Mouse (Mus musculus): ENCODE data around the gene Adora1. TPM values are rescaled to one million over a fixed set of nuclear protein-coding genes. Genes with fewer than 3 reads are reported as not detected.

Gene Adora1
- total RNA-seq, 2 experiments from 2014 or later, result not detected

DNA sequence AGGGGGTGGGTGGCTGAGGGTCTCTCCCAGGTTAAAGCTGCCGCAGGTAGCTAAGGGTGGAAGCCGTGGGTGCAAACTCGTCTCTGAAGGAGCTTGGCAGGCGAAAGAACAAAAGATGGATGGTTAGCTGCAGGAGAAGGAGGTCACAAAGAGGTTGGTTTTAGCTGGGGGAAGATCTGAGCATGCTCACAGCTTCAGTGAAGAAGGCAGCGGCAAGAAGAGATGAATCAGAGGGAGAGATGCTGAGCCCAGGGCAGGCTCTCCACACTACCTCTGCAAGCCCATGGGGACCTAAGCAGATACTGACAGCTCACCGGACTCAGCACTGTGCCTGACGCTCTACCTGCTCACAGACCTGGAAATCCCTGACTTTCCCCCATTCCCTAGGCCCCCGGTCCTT is 6.1 kb upstream of the Adora1 start:
- no peak for ATAC-seq (replicated peaks; ENCODE audit: poor library complexity, severe bottlenecking)

DNA sequence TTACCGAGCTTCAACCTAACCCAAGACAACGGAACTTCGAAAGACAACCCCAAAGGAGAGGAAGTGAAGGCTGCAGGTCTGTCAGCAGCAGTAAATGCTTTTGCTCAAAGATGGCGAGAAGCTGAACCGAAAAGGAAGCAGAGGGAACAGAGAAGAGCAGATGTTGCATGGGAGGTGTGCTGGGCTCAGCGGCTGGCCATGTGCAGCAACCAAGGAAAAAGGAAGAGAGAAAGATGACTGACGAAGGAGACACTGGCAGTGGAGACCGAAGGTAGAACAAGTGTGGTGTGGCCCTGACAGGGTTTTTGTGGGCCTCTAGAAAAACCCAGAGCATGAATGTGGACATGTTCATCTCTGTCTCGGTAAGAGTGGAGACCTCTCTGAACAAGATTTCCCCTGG is 5.5 kb upstream of the Adora1 start:
- no peak for ATAC-seq (replicated peaks; ENCODE audit: poor library complexity, severe bottlenecking)

DNA sequence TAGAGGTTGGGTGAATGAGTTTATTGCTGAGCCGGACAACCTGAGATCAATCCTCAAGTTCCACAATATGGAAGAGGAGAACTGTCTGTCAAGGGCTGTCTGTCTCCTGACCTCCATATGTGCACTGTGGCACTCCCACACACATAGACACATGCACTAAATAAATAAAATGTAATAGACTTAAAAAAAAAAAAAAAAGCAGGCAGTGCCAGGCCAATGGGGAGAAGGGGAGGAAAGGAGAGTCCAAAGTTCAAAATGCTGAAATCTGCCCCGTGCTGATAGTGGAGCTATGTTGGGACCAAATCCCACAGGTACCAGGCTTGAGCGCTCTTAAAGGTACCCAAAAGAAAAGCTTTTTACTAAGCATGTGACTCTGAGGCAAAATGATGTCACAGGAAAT is 2.2 kb upstream of the Adora1 start:
- ATAC-seq (replicated peaks; ENCODE audit: poor library complexity, severe bottlenecking), result no peak

DNA sequence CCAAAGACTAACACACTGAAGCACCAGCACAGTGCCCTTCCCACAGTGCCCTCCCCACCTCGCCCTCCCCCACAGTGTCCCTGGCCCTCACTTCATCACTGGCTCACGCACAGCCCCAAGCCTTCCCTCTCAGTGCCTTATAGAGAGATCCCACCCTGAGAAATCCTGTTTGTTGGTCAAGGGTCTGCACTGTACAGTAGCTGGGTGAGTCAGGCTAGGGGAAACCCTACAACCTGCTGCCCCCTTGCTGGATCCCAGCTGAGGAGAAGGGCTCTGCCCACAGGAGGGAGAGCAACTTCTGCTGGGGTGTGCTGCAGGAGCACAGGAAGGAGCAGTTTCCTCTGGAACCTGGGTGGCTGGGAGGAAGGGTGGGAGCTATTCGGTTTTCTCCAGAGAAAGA is 911 bp upstream of the Adora1 start:
- no peak for ATAC-seq (replicated peaks; ENCODE audit: poor library complexity, severe bottlenecking)

DNA sequence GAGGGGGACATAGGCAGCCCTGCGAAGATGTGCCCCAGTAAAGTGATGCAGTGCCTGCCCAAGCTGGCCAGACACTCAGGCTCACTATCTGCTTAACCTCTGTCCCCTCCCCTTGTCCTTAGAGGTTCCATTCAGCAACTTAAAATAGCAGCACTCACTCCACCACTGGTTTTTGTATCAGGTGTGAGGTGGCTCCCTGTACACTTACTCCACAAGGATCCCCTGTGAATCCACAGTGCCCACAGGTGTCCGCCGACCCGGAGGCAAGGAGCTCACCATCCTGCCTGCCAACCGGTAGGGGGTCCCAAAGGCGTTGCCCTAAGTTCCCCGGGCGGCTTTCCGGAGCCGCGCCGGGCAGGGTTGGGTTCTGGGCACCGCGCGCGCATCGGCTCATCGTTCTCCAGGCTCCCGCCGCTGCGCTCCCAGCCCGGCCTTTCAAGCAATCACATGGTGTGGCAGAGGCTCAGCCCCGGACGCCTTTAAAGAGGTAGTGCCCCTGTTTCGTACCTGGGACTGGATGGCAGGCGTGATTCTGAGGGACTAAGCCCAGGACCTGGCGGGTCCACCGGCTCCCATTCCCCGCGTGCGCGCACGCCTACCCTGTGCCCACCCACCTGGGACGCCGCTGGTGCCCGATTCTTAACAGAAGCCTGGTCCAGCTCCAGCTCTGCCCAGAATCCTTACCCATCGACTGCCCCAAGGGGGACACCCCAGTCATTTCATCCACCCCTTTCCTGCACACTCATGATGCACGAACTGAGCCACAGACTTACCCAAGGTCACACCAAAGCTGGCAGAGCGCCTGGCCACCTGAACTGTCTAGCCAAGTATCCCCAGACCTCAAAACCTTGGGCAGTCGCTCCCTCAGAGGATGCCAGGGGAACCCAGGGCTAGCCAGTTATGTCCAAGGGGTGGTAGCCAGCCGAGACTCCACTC is 508 bp downstream of the Adora1 start:
- ATAC-seq (replicated peaks; ENCODE audit: poor library complexity, severe bottlenecking), result no peak; the same call in 1 of the 2 replicates

DNA sequence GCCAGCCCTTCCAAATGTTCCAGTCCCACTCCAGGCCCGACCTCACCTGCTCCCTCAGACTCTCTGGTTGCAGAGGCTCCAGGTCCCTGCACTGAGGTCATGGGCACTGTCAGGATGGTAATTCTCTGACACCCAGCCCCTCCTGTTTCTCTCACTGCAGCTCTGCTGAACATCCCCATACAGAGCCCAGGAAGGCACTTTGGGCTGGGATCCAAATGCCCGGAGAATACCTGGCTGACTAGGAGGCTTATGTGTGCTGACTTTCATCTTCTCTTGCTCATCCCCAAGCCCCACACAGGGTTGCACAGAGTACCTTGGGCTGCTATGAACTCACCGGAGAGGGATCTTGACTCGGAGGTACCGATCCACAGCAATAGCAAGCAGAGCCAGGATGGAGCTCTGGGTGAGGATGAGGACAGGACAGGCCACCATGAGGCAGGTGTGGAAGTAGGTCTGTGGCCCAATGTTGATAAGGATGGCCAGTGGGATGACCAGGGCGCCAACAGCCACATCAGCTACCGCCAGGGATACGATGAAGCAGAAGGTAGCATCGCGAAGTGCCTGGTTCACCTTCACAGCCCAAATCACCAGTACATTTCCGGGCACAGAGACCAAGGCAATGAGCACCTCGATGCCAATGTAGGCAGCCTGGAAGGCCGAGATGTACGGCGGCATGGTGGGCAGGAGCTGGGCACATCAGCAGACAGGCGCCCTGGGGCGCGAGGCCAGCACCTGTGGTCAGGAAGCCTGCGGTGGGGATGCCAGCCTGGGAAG is 1.4 kb downstream of the Adora1 start:
- ATAC-seq (replicated peaks; ENCODE audit: poor library complexity, severe bottlenecking), result no peak

DNA sequence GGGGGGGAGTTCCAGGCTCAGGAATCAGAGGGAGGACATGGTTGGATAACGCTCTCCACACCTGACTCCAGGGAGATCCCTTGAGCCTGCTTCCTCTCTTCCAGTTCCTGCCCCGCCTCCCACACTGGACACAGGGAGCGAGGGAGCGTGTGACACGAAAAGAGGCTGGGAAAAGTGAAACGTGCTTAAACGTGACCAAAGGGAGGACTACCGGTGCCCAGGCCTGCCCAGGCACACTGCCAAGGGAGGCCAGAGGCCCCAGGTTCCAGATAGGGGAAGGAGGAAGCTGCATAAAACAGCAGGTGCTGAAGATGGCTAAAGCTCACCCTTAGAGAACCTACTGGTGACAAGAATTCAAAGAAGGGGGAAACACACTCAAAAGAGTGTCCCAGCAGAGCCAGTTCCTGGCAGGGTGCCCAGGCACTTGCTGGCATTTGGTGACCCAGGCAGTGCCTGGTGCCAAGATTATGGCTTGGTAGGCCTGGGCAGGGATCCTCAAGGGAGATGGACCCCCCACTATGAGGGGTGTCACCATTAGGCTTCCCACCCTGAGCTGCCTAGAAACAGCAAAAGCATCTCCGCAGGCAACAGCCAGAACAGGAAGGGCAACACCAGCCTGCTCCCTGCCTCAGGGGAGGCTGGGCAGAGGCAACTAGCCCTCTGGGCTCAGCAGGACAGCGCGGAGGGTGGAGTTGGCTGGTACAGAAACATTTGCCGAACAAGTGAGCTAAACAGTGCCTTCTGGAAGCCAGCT is 2.3 kb downstream of the Adora1 start:
- ATAC-seq (replicated peaks; ENCODE audit: poor library complexity, severe bottlenecking), result no peak

DNA sequence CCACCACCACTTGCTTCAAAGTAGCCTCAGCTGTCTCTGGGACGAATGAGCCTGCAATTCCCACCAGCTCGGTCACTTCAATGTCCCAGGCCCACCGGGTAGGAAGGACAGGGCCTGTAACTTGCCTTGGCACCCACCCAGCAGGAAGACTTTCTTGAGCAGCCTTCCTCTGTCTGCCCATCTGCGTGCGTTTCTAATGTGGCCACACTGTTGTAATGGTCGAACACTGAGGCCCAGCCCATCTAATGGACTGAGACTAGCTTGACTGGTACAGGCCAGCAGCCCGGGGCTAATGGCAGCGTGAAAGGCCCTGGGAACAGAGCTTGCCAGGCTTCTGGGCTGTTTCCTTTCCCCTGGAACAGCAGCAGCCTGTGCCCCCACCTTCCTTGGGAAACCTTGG is 2.9 kb downstream of the Adora1 start:
- no peak for ATAC-seq (replicated peaks; ENCODE audit: poor library complexity, severe bottlenecking)

DNA sequence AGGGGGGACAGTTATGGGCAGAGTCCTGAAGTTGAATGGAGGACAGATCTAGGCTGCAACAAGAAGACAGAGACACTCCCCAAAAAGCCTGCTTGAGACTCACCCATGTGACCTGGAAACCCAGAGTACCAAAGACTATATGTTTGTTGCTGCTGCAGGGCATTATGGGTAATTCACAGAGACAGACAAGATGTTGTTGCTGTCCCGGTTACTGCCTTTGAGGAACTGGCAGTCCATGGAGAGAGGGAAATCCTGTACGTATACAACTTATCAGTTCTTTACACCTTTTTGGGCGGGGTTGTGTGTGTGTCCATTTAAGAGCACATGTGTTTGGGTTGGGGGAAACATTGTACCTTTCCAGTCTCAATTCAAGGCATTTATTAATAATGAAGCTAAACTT is 3.5 kb downstream of the Adora1 start:
- no peak for ATAC-seq (replicated peaks; ENCODE audit: poor library complexity, severe bottlenecking)

DNA sequence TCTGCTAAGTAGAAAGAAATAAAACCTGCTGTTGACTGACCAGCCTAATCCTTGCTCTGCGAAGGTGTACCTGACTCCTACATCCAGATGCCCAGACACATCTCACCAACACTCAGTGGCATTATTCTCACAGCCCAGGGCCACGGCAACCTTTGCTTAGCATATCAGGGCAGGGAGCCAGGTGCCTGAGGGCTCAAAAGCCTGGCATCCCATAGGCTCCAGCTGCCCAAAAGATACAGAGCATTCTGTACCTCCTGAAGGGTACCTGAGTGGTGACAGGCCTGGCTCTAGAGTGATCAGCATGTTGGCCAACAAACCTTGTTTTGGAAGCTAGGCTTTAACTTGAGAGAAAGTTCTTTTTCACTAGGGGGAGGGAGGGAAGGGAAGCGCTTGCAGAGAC is 4.0 kb downstream of the Adora1 start:
- ATAC-seq (replicated peaks; ENCODE audit: poor library complexity, severe bottlenecking), result no peak

DNA sequence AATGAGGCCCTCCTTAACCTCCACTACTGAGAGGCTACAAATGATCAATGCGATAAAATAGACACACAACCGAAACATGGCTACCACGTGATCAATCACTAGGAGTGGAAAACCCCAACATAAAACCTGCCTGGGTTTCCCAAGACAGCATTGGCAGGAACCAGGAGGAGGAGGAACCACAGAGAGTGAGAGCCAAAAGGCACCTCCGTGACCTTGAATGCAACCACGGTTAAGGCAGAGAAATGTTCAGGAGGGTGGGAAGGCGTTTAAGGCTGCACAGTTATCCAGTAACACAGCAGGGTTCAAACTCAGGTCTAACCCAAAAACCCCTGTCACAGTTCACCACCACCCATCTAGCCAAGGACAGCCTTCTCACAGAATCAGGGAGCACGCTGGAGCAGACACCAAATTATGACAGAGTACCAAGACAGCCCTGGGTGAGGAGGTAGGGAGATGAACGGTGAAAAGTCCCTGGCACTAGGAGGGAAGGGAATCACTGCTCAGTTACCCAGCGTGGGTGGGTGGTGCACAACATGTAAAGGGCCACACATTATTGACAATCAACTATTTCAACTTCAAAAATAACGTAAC is 4.5 kb downstream of the Adora1 start:
- no peak for ATAC-seq (replicated peaks; ENCODE audit: poor library complexity, severe bottlenecking)

DNA sequence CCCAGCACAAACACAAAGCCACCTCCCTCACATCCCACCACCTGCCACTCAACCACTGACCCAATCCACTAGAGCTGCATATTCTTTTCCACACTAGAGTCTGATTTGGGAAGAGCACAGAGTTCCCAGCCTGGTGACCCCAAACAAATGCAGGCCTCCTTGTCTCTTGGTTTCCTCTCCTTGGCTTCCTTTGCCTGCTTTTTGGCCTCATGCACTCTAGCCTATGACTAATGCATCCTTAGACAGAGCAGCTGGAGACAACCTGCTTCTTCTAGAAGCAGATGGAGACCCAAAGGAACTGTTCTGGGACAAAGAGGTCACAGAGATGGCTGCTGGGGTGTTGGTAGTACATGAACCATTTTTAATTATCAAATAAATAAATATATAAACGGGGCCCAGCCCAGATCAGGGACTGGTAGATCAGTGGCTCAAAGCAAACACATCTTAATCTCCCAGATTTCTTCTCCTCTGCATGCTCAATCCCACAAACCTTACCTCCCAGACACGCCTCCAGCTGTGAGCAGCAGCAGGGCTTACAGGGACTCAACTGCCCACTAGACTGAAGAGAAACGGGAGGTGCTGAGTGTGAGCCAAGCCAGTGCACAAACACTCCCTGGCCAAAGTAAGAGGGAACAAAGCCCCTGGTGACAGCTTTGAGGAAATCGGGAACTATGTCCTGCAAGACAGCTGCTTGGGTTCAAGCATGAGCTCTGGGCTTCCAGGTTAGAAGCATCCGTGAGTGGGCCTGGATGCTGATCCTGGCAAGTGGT is 5.2 kb downstream of the Adora1 start:
- no peak for ATAC-seq (replicated peaks; ENCODE audit: poor library complexity, severe bottlenecking)

DNA sequence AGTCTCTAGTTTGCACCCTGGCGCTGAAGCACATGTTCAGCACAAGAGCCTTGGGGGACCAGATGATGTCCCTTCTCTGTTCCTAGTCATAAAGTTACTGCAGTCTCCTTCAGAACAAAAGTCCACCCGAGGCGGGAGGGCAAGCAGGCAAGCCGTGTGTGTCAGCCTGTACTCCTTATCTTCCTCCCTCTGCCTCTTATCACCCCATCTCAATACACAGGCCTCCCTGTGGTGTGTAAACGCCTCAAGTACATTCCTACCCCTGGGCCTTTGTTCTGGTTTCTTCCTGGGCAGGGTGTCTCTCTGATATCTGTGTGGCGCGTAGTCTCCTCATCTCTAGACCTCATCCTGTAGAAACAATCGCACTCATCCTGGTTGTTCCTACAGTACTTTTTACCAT is 8.5 kb downstream of the Adora1 start:
- no peak for ATAC-seq (replicated peaks; ENCODE audit: poor library complexity, severe bottlenecking)

DNA sequence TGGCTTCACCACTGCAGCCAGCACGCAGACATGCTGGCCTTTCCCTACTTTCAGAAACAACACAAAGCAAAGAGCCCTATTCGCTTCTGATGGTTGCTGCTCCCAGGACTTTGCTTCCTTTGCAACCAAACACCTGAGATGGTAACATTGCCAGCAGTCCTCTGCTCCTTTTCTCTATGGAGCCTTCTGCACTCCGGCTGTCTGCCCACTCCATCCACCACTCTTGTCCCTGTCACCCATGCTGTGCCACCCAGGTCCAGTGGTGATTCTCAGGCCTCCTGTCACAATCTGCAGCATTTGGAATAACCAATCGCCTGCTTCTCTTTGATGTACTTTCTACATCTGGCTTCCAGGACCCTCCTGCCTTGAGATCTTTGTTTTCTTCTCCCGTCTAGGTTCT is 9.9 kb downstream of the Adora1 start:
- ATAC-seq (replicated peaks; ENCODE audit: poor library complexity, severe bottlenecking), result no peak

DNA sequence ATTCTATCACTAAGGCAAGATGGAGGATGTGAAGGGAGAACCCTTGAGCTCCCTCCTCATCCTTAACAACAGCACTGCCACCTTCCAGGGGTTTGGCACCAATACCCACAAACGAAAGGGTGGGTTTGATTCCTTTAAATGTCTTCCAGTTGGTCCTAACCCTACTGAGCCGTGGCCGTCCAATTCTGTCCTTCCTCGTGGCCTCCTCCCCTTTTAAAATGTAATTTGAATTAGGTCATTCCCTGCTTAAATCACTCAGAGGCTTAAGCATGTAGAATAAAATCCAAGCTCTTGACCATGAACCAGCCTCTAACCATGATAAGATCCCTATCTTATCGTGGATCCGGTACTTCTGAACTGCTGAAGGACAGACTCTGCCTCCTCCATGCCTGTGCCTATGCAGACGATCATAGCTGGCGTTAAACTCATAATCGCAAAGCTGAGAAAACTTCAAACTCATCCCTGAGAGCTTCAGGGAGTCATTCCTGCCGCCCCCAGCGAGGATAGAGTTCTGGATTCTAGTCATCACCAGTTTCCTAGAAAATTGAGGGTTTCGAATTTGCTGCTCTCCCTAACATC is 10.5 kb downstream of the Adora1 start:
- no peak for ATAC-seq (replicated peaks; ENCODE audit: poor library complexity, severe bottlenecking)

DNA sequence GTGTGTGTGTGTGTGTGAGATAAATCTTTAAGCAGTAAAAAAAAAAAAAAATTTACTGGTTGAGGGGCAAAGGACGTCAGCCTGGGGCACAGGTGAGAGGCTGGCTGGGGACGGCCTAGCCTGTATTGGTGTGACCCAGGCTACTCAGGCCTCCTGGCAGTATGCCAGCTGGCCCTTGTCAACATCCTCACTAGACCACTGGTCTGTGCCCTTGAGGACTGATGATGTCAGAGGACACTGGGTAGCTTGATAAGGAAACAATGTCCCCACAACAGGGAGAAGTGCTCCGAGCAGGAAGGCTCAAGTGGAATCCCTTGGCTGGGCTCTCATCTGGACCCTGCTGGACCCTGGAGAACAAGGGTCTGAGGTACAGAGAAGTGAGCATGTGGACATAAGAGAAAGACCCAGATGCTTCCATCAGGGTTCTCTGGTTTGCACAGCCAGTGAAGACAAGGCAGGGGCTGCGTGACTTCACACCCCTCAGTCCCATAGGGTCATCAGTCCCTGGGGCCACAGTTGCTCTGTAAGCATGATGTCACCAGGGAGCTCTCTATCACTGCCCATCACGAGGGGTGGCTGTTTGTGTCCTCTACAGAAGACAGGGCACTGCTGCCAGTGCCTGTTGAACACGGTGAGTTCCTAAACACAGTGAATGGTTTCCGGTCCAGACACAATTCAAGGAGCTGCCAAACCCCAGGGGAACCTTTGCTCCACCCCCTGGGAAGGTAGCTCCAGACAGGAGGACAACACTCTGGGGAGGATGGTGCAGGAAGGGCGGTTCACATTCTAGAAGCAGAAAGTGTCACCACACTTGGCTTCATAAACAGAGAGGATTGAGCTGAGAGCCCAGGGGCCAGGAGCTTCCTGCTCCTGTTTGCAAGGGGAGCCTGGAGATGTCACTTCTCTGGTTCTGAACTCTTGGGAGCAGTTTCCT is 12.8 kb downstream of the Adora1 start:
- no peak for ATAC-seq (replicated peaks; ENCODE audit: poor library complexity, severe bottlenecking)

DNA sequence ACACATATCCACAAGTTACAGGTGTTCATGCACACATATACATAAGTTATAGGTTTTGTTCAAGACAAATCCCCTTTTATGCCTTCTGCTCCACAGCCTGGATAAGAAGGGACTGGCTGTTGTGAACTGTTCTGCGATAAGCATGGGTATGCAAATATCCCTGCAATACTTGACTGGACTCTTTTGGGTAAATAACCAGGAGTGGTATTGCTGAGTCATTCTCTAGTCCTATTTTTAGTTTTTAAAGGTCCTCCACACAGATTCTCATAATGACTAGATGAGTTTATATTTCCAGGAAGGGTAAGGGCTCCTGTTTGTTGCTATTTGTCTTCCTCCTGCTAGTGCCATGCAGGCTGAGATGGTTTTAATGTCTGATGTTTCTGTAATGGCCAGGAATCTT is 14.1 kb downstream of the Adora1 start:
- ATAC-seq (replicated peaks; ENCODE audit: poor library complexity, severe bottlenecking), result no peak

DNA sequence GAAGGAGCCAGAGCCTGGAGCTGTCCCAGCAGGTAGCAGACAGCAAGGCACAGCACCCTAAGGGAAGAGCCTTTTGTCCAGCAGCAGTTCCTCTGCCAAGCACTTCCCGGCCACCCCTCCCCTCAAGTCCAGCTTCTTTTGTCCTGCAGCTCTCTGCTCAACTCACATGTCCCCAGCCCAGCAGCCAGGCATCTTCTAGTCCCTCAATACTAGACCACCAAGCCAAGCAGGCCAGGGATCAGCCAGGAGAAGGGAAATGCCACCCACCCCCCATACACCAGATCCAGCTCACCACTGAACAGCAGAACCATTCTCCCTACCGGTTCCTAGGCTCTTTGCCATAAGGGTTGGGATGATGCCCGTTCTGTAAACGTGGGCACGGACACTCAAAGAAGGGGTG is 15.6 kb downstream of the Adora1 start:
- ATAC-seq (replicated peaks; ENCODE audit: poor library complexity, severe bottlenecking), result no peak

Measured in granulocyte monocyte progenitor cell, adult 5-6 weeks (primary cell).